ENCODE assay signal across 13 mouse cellular contexts in the genomic region with DNA sequence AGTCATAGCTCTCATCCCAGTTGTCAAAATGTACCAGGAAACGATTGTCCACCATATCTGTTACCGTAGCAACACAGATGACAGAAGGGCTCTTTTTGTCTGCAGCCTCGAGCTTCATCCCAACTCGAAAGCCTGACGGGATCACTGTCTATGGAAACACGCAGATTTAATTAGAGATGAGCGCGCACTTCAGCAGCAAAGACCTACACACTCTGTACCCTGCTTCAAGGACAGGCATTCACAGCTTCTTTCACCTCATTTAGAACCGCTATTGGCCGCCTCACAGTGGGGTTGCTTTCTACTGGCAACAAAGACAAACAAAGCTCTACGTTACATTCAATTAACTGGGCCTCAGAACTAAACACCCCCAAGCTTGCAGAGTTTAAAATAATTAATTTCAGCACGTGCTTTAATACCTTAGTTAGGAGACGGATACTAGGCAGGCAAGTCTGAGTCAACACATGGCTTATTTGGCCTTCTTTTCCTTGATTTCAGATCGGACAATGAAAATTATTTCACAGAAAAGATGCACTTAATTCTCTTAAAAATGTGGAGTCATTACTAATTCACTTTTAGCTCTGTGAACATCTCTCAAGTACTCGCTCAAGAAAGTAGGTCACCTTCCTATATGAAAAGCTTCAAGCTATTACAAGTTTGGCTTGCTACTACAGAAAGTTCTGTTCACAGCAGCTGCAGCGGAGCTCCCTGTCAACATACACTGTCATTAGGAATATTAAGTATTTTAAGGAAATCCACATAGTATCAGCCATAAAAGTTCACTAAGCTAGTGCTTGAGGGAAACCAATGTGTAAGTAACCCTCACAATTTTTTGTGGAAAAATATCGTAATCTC. TPM values are rescaled to one million over a fixed set of nuclear protein-coding genes. Genes with fewer than 3 reads are reported as not detected.
DNase-seq lines count a peak whose midpoint lies in the region; ATAC-seq lines count a peak whose summit lies in the region.
"Had no signal": no experiment of that assay in that cellular context is flagged by ENCODE, and none has a peak within 500 bp of the region (broad histone marks: within the 10 kb centered on the region; RNA-seq: fewer than 3 reads in every experiment).

No protein-coding gene starts in this region.

- H3K9me3 ChIP-seq in hindbrain, embryonic 12.5 days (replicated peaks), result no peaks in the 10 kb centered on the region
- no peaks in the 10 kb centered on the region for H3K9me3 ChIP-seq in midbrain, embryonic 16.5 days (replicated peaks; ENCODE audit: control insufficient read depth, low read length, poor library complexity, severe bottlenecking)
- H3K9me3 ChIP-seq: lung, embryonic 15.5 days had no signal

- no peak overlapping the region for H3K4me3 ChIP-seq in hindbrain, embryonic 12.5 days
- H3K4me3 ChIP-seq in midbrain, embryonic 16.5 days (ENCODE audit: low read depth, low read length), result no peak overlapping the region; the same call in 1 of the 2 replicates
- H3K4me3 ChIP-seq: lung, embryonic 15.5 days had no signal

- WGBS in hindbrain, embryonic 12.5 days, result 37% methylated on average over 17 of the region's 17 CpGs
- 14% methylated on average over 17 of the region's 17 CpGs for WGBS in midbrain, embryonic 16.5 days

- ATAC-seq in cerebellum, adult (ENCODE audit: insufficient number of reproducible peaks, low FRiP score, low TSS enrichment), result no peak
- ATAC-seq in hindbrain, embryonic 12.5 days (ENCODE audit: low FRiP score), result peak; percentile 86
- ATAC-seq in midbrain, embryonic 16.5 days, result peak; percentile 86

- peaks cover 11% of the 10 kb centered on the region for H3K4me1 ChIP-seq in hindbrain, embryonic 12.5 days
- peaks cover 17% of the 10 kb centered on the region for H3K4me1 ChIP-seq in midbrain, embryonic 16.5 days (ENCODE audit: control insufficient read depth, insufficient read depth, low read length)
- H3K4me1 ChIP-seq: lung, embryonic 15.5 days had no signal

- H3K4me2 ChIP-seq in hindbrain, embryonic 12.5 days (replicated peaks), result no peak overlapping the region
- H3K4me2 ChIP-seq in midbrain, embryonic 16.5 days (ENCODE audit: low read length), result peak overlapping the region; percentile 30; the same call in 1 of the 2 replicates
- H3K4me2 ChIP-seq: lung, embryonic 15.5 days had no signal

- peak; percentile 2 for DNase-seq in cerebellum, adult 11-12 months
- DNase-seq in embryo, embryonic 11 days, result peak; percentile 37
- DNase-seq in right cerebral cortex, postnatal 14 days, result no peak
- DNase-seq in ovary, postnatal 10 days (ENCODE audit: low spot score), result no peak
- DNase-seq in lung, postnatal 14 days, result no peak
- DNase-seq: cerebellum, adult 11 months; gastrocnemius, postnatal 14 days; kidney, adult 18-20 months; right cerebral cortex, postnatal 4 days had no signal

- no peak overlapping the region for H3K27ac ChIP-seq in hindbrain, embryonic 12.5 days
- H3K27ac ChIP-seq in midbrain, embryonic 16.5 days (ENCODE audit: low read length), result peak overlapping the region; percentile 61
- H3K27ac ChIP-seq: lung, embryonic 15.5 days had no signal

- no peak overlapping the region for H3K9ac ChIP-seq in hindbrain, embryonic 12.5 days
- H3K9ac ChIP-seq in midbrain, embryonic 16.5 days (ENCODE audit: low read depth, low read length), result no peak overlapping the region
- H3K9ac ChIP-seq: lung, embryonic 15.5 days had no signal

- no peaks in the 10 kb centered on the region for H3K27me3 ChIP-seq in hindbrain, embryonic 12.5 days
- no peaks in the 10 kb centered on the region for H3K27me3 ChIP-seq in midbrain, embryonic 16.5 days (ENCODE audit: control insufficient read depth, insufficient read depth, low read depth, low read length)
- H3K27me3 ChIP-seq: lung, embryonic 15.5 days had no signal

- peaks cover 16% of the 10 kb centered on the region; the same call in 1 of the 2 replicates for H3K36me3 ChIP-seq in hindbrain, embryonic 12.5 days
- H3K36me3 ChIP-seq in midbrain, embryonic 16.5 days (ENCODE audit: control insufficient read depth, insufficient read depth, low read length), result peaks cover 2% of the 10 kb centered on the region; the same call in 1 of the 2 replicates

RNA-seq across cellular contexts. Expression of gene L3mbtl3, which starts 47.9 kb away (rescaled TPM):
- 25.0 and 25.9 TPM in 2 replicates for polyA plus RNA-seq in hindbrain, embryonic 12.5 days (2016; fragmentation: Nextera tagmentation; extraction: Ambion mirVana)
- 35.4 and 38.7 TPM in 2 replicates for polyA plus RNA-seq in midbrain, embryonic 16.5 days (2015; fragmentation: Nextera tagmentation; extraction: Ambion mirVana)

Comparison
In these comparisons a context has a peak if more than half of its experiments do, and no peak if none do; other contexts are left out.
1. DNase-seq: peak in cerebellum, adult 11-12 months (single experiment) and embryo, embryonic 11 days (single experiment); none in right cerebral cortex, postnatal 14 days (single experiment), ovary, postnatal 10 days (single experiment) and lung, postnatal 14 days (single experiment).